Mouse (Mus musculus) CD4-positive naive resting alpha-beta T cell, adult 76 days (primary cell): Measurements from ENCODE around the gene Taco1. TPM values are rescaled to one million over a fixed set of nuclear protein-coding genes. Genes with fewer than 3 reads are reported as not detected.

Experiments
- total RNA-seq: library from RNA; stranded (reverse); gene quantifications from one replicate; pipeline ENCODE4 v1.2.4, GENCODE M21; 2023

The Taco1 gene
- total RNA-seq = 6.7 TPM

GRCm38 (mm10) chr11:106065923-106066571, at the start of gene Taco1:
Gene Taco1, plus strand, starts transcription at chr11:106066061.

DNA sequence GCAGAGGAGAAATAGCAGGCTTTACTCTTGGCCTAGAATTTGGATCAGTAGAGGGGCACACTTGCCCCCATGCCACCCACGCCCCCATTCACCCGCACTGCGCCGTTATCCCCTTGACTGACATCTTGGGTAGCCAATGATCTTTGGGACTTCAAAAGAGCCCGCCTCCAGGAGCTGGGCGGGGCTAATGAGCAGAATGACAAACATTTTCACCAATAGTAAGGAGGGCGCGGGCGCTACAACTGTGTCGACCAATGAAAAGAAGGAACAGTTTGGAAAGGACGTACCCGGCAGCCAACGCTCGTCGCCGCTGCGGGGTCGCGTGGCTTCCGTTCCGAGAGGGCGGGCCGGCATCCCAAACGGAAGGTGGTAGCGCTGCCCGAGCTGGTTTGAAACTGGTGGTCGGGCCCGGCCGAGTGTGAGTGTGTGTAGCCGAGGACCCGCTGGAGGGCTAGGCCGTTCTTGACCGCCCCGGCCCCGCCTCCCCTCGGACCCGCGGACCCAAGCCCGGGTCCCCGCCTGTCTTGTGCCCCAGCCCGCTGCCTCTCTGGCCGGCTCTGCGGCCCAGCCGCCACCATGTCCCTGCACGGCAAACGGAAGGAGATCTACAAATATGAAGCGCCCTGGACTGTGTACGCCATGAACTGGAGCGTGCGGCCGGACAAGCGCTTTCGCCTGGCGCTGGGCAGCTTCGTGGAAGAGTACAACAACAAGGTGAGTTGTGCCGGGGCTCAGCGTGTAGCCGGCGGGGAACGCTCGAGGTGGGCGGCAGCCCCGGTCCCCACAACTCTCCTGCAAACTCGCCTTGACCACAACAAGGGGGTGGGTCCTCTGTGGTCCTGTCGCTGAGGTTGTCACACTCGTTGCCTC, 29.1 kb upstream of the Taco1 start, which contains the start of gene Dcaf7:
Gene Dcaf7 (plus strand): TSS at position 325 of the 870 bp plus-strand sequence.

DNA sequence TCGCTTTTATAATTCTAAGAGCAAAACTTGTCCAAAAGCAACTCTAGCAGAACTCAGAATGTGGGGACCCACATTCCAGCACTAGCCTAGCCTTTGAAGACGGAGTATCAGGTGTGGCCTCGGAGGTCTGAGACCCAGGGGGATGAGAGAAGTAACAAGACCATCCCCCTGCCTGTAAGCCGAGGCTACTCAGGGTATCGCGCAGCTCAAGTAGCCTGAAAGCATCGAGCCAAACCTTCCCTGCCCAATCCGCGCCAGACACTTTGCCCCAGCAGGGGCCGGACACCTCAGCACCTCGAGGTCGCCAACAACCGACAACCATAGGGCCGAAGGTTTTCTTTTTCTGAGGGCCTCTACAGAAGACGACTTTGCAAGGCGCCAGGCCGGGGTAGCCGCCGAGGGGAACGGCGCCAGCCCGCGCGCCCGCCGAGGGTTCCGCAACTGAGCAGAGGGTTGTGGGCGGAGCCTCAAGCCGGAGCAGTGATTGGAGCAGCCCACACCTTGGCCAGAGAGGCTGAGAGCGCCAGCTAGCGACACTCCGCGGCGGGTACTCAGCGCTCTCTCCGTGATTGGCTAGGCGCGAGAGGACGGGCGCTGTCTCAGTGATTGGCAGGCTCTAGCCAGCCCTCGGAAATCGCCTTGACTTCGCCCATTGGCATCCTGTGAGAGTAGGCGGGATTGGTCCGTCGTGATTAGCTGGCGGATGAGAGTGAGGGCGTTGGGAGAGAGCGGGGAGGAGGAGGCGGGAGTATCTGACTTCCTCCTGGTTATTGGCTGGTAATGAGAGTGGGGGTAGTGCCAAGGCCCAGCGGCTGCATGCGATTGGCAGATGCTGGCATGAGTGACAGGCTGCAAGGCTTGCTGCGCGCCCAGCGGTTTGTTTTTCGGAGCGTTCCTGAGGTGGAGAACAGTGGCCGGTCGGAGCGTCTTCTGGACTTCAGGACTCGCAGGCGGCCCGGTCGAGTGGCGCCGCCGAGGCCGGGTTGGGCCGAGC, 18.1 kb downstream of the Taco1 start, which contains the start of gene Map3k3:
Gene Map3k3 (plus strand): TSS at position 906 of the 994 bp plus-strand sequence.

Other genes starting within 250 kb of the Taco1 start
- gene Cyb561, start 112.7 kb upstream of the Taco1 start, total RNA-seq = 0.67 TPM
- gene Ace, start 98.1 kb upstream of the Taco1 start, total RNA-seq = 1.3 TPM
- gene Ace3, start 71.4 kb upstream of the Taco1 start, total RNA-seq = not detected
- gene Kcnh6, start 57.9 kb upstream of the Taco1 start, total RNA-seq = 0.38 TPM
- 62.4 TPM for gene Dcaf7, start 29.2 kb upstream of the Taco1 start, total RNA-seq
- 162 TPM for gene Map3k3, start 18.6 kb downstream of the Taco1 start, total RNA-seq
- 10.1 TPM for gene Gm10840, start 94.8 kb downstream of the Taco1 start, total RNA-seq
- 704 TPM for gene Limd2, start 94.8 kb downstream of the Taco1 start, total RNA-seq
- 27.3 TPM for gene Strada, start 136.1 kb downstream of the Taco1 start, total RNA-seq
- 40.0 TPM for gene Ccdc47, start 150.3 kb downstream of the Taco1 start, total RNA-seq
- gene Ddx42, start 150.9 kb downstream of the Taco1 start, total RNA-seq = 82.3 TPM
- 73.6 TPM for gene Ftsj3, start 190.0 kb downstream of the Taco1 start, total RNA-seq
- 50.6 TPM for gene Psmc5, start 190.1 kb downstream of the Taco1 start, total RNA-seq
- 96.8 TPM for gene Smarcd2, start 206.9 kb downstream of the Taco1 start, total RNA-seq
- gene Tcam1, start 210.6 kb downstream of the Taco1 start, total RNA-seq = not detected
- not detected for gene Gh, start 235.8 kb downstream of the Taco1 start, total RNA-seq
- 73.1 TPM for gene Cd79b, start 248.7 kb downstream of the Taco1 start, total RNA-seq